Mouse (Mus musculus): Measurements from ENCODE around the gene Aspdh.
A peak's percentile ranks its signal among the peaks of the same experiment; 100 is the strongest.

Aspdh gene

DNA sequence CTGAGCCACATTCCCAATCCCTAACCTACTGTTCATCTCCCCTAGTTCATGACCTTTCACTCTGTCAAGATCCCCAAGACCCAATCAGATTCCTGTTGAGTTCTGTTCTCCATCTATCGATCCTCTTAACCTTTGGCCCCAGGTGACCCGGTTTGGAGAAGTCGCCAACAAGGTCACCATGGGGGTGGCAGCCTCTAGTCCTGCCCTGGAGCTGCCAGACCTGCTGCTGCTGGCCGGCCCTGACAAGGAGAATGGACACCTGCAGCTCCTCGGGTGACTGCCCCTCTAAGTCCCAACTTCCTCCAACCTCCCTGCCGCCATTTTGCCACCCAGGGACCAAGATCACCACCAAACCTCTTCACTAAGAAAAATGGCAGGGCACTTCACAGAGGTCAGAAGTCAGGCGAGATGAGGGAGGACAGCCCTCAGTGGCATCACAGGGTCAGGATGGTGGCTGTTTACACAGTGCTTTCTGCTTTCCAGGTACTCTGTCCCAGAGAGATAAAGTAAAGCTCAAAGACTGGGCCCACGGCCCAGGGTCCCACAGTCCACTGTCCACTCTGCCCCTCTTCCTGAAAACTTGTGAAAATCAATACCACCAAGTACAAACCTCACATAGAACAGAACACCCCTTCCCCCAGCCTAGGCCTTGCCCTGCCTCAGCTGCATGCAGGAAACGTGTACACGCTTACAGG, 32.3 kb downstream of the Aspdh start:
- DNase-seq (ENCODE audit: low spot score in 2 of 2), result no peak

DNA sequence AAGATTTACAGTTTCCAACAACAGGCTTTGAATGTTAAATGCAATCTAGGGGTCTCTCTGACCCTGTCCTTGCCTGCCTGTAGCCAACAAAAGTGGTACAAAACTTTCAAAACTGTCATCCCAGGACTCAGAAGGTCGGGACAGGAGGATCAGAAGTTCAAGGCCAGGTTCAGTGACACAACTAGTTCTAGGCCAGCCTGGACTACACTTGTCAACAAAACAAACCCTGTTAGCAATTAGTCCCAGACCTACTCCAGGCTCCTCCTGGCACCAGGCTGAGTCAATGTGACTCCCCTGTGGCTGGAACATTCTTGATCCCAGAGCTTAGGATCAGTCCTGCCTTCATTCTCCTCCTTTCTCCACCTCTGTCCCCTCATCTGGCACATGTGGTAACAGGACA, 33.7 kb downstream of the Aspdh start:
- no peak for DNase-seq (ENCODE audit: low spot score in 2 of 2)

DNA sequence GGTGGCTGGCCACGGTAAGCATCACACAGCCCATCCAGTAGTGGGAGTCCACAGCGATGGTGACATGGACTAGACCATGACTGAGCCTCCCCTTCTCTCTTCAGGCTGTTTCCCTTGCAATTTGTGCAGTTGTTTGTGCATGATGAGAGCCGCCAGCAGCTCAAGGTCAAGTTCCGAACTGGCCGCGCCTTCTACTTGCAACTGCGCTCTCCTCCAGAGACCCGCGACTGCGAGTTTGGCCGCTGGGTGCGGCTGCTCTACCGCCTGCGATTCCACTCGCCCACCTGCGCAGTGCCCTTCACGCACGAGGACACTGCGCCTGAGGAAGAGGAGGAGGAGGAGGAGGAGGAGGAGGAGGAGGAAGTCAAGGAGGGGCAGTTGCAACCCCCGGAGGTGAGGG, 34.9 kb downstream of the Aspdh start:
- DNase-seq (ENCODE audit: low spot score in 2 of 2), result no peak

DNA sequence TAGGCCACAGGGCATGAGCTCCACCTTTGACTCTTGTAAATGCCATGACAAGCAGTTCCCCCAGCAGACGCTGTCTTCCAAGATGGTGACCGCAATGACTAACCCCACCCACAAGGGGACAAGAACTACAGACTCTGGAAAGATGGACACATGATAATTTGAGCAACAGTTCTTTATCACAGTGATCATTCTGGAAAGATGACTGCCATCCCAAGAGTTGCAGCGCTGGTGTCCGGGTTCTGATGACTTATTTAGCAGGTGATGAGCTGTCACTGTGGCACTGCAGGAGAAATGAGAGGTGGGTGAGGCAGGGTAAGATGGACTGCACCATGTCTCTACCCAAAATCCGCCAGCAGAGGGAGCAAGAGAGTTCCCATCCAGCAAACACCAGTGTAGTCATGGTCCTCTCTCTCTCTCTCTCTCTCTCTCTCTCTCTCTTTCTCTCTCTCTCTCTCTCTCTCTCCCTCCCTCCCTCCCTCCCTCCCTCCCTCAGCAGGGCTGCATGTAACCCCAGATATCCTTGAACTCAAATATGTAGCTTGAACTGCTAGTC, 36.4 kb downstream of the Aspdh start:
- peak; percentile 70 to 81 for DNase-seq (ENCODE audit: low spot score in 2 of 2)

DNA sequence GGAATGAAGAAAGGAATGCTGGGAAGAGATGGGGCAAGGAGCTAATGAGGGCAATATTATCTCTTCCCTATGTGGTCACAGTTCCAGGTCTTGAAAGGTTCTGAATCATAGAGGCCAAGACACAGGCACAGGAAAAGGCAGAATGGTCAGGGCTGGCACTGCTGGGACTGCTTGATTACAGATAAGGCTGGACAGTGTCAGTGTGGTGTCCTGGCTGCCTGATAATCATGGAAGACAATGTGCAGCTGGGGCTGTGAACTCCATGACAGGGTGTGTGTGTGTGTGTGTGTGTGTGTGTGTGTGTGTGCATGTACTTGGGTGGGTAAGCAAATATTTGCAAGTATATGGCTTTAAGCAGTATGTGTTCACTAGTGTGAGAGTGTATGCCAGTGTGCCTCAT, 42.3 kb downstream of the Aspdh start:
- DNase-seq (ENCODE audit: low spot score in 2 of 2), result no peak
